Mouse (Mus musculus) ovary, postnatal 10 days (tissue): Measurements from ENCODE around the gene Men1.

ENCODE experiments used
- DNase-seq: peaks from one replicate; pipeline ENCODE4 v3.0.0; 2022; ENCODE audit warnings: low spot score

Gene Men1

DNA sequence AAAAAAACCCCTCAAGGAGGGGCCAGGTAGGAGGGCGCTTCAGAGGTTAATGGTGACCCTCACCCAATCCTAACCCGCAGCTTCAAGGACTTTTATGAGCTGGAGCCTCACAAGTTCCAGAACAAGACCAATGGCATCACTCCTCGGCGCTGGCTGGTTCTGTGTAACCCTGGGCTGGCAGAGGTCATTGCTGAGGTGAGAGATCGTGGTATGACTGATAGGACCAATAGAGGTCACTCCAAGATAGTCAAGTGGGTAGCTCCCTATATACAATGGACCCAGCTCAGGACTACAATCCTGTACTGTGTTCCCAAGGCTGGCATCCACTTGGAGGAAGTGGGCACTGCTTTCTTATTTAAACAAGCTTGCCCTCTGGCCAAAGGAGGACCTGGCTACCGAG, 55.5 kb downstream of the Men1 start:
- no peak for DNase-seq
